Mouse (Mus musculus): ENCODE results near the gene Olfr374.
"Not testable (repeated sequence)": the region's sequence is repeated elsewhere in the genome, so short reads cannot be mapped to it uniquely, and the experiment has no call there.

Gene Olfr374

DNA sequence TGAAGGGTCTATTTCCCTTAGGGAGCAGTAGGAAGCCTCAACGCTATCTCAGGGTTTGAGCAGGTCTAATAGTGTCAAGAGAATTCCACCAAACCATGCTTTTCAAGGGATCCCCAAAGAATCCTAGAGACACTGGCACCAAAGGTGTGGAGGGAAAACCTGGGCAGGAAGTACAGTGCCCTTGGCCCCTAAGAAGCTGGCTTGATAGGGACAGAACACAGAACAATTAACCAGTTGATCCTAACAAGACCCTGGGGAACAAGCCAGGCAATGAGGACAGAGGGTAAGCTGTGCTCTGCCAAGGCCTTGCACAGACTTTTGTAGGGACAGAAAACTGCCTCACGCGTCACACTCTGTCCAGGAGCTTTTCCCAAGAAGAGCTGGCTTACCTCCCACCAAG lies at the start of gene Olfr374:
Olfr374 (plus strand) TSS at position 301 of the 400 bp plus-strand sequence.
- DNase-seq (ENCODE audit: low spot score), result no peak

DNA sequence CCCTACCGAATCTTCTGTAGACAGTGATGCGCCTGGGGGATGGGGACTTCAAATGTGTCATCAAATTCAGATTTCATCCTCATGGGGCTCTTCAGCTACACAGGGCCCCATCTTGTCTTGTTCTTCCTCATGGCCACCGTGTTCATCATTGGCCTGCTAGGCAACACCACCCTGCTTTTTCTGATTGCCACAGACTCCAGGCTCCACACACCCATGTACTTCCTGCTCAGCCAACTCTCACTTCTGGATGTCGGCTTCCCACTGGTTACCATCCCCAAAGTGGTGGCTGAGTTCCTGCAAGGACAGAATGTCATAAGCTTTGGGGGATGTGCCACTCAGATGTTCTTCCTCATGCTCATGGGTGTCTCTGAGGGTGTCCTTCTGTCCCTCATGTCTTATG lies 49.2 kb upstream of the Olfr374 start:
- DNase-seq (ENCODE audit: low spot score), result not testable (repeated sequence)

DNA sequence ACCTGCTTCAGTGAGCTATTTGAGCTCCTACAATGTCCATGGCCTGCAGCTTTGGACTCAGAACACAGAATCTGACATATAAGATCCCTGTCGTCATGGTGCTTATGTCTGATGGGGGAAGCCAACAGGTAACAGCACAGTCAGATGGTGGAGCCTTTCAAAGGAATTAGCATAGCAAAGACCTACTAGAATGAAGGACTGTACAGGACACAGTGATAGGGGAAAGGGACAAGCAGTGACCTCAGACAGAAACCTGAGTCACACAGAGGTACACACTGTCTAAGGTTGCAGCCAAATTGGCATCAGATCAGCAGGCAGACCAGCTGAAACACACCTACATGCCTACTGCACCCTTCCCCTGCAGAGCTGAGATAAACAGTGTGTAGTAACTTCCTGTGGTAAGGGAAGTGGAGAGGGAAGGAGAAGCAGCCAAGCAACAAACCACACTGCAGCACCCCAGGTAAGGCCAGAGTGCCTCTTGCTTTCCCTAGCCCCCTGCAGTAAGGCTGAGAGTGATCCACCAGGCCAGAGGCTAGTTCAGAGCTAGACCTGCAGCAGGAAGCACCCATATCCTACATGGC lies 39.9 kb upstream of the Olfr374 start:
- DNase-seq (ENCODE audit: low spot score), result not testable (repeated sequence)

- DNase-seq (ENCODE audit: low spot score), result not testable (repeated sequence)
Observed at GRCm38 (mm10) chr8:72082877-72083276, 24.0 kb upstream of the Olfr374 start, which contains the start of gene Olfr373. TSS of gene Olfr373 (plus strand) at chr8:72083177.

- no peak for DNase-seq (ENCODE audit: low spot score)
Observed at GRCm38 (mm10) chr8:72084744-72085143, 22.1 kb upstream of the Olfr374 start.

- not testable (repeated sequence) for DNase-seq (ENCODE audit: low spot score)
Observed at GRCm38 (mm10) chr8:72087611-72088010, 19.2 kb upstream of the Olfr374 start.

DNA sequence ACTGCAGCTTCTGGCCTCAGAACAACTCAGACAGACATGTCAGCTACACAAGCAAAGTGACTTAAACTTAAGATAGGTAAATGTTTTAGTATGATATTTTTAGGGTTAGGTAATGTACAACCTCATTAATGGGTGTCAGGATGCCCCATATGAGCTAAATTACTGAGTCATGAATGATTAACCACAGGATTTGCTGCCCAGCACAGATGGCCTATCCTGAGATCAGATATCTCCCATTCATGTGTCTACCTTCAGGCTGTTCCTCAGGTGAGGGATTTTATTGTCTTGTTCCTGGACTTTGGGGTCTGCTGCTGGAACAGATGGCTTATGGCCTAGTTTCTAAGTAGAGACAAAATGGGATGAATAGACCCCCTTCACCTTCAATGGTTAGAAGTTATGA lies 10.1 kb upstream of the Olfr374 start:
- not testable (repeated sequence) for DNase-seq (ENCODE audit: low spot score)

GRCm38 (mm10) chr8:72099377-72100103 lies 7.3 kb upstream of the Olfr374 start:
- DNase-seq (ENCODE audit: low spot score), result not testable (repeated sequence)

- DNase-seq (ENCODE audit: low spot score), result no peak
Observed at GRCm38 (mm10) chr8:72105165-72105564, 1.7 kb upstream of the Olfr374 start.

GRCm38 (mm10) chr8:72110876-72111275 lies 4.0 kb downstream of the Olfr374 start:
- DNase-seq (ENCODE audit: low spot score), result no peak

- no peak for DNase-seq (ENCODE audit: low spot score)
Observed at GRCm38 (mm10) chr8:72112486-72112885, 5.6 kb downstream of the Olfr374 start.

DNA sequence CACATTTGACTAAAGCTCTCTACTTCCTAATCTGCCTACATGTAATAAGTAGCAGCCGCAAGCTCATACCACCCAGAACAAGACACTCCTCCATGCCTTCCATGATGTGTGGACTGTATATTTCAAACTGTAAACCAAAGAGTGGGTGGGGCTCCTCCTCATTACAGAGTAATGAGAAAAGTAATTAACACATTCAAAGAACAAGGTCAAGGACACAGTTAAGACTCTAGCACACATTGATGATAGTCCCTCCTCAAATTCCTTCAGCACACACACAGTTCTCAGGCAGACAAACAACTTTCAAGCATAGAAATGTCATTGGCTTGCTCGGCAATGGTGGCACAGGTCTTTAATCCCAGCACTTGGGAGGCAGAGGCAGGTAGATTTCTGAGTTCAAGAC lies 8.4 kb downstream of the Olfr374 start:
- DNase-seq (ENCODE audit: low spot score), result no peak

- no peak for DNase-seq (ENCODE audit: low spot score)
Observed at GRCm38 (mm10) chr8:72118616-72119015, 11.8 kb downstream of the Olfr374 start.

- not testable (repeated sequence) for DNase-seq (ENCODE audit: low spot score)
Observed at GRCm38 (mm10) chr8:72121486-72121885, 14.6 kb downstream of the Olfr374 start.

GRCm38 (mm10) chr8:72121997-72122396 lies 15.2 kb downstream of the Olfr374 start:
- DNase-seq (ENCODE audit: low spot score), result no peak

- DNase-seq (ENCODE audit: low spot score), result no peak
Observed at GRCm38 (mm10) chr8:72127834-72128233, 21.0 kb downstream of the Olfr374 start.

DNA sequence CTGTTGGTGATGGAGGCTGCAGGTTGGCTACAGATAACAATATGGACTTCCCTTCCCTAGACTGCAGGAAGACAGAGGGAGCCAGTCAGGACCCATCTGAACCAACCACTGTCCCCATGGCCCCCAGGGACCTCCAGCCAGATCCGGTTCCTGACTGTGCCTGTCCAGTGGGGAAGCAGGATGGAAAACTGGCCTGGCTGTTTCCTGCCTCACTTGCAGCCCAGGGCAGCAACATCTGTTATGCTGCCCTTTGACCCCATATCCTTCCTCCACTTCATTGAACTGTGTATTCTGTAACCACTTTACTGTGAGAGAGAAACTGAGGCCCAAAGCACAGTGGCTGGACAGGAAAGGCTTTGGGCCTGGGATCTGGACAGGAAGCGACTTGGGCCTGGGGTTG lies 24.4 kb downstream of the Olfr374 start:
- no peak for DNase-seq (ENCODE audit: low spot score)

- DNase-seq (ENCODE audit: low spot score), result no peak
Observed at GRCm38 (mm10) chr8:72131901-72132300, 25.1 kb downstream of the Olfr374 start.

DNA sequence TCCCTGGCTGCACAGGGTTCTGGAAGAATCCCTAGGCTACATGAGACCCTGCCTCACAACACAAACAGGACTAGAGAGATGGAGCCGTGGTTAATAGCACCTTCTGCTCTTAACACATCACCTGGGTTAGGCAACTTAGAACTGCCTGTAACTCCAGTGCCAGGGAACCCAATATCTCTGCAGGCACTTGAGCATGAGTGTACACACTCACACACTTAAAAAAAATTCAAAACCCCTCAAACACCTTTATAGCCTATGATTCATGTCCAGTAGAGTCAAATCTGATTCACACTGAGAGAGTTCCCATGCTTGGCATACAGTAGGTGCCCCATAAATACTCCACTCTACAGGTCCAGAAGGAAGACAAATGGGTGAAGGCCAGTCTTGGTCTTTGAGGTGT lies 25.6 kb downstream of the Olfr374 start:
- DNase-seq (ENCODE audit: low spot score), result no peak

GRCm38 (mm10) chr8:72132891-72133290 lies 26.1 kb downstream of the Olfr374 start:
- no peak for DNase-seq (ENCODE audit: low spot score)

- DNase-seq (ENCODE audit: low spot score), result no peak
Observed at GRCm38 (mm10) chr8:72133507-72133906, 26.7 kb downstream of the Olfr374 start.

DNA sequence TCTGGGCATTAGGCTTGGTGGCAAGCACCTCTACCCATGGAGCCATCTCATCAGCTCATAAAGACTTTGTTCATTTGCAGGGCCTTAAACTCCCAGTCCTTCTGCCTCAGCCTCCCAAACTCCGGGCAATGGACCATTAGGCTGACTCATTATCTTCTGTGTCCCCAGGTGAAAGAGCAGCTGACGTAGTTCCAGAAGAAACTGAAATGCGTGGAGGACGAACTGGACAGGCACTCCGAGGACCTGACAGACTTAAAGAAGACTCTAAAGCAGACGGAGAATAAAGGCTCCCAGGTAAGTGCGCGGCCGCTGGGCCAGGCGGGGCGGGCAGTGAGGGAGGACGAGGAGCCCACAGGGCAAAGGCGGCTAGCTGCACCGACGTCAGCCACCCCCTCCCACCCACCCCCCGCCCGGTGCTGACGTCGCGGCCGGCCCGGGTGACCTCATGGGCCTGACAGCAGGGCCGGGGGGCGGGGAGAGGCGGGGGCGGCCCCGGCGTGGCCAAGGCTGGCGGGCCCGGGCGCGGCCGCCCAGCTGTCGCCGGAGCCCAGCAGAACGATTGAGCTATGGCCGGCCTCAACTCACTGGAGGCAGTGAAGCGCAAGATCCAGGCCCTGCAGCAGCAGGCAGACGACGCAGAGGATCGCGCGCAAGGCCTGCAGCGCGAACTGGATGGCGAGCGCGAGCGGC lies 28.1 kb downstream of the Olfr374 start, which contains the start of gene Tpm4:
Tpm4 (plus strand) TSS at position 220 of the 690 bp plus-strand sequence.
- DNase-seq (ENCODE audit: low spot score), result peak; percentile 55
